Mouse (Mus musculus): ENCODE results near the gene Csnk2a2.
A peak's percentile ranks its signal among the peaks of the same experiment; 100 is the strongest.

Csnk2a2 gene

GRCm38 (mm10) chr8:95470008-95470407 is 19.8 kb downstream of the Csnk2a2 start:
- DNase-seq, result no peak

- no peak for DNase-seq
Measured at GRCm38 (mm10) chr8:95468995-95469394, 20.8 kb downstream of the Csnk2a2 start.

GRCm38 (mm10) chr8:95466543-95466942 is 23.3 kb downstream of the Csnk2a2 start:
- DNase-seq, result no peak

- DNase-seq, result no peak
Measured at GRCm38 (mm10) chr8:95452518-95452917, 37.3 kb downstream of the Csnk2a2 start.

GRCm38 (mm10) chr8:95450271-95450670 is 39.6 kb downstream of the Csnk2a2 start:
- DNase-seq, result no peak

GRCm38 (mm10) chr8:95447661-95448060 is 42.2 kb downstream of the Csnk2a2 start:
- no peak for DNase-seq

- no peak for DNase-seq
Measured at GRCm38 (mm10) chr8:95445042-95445441, 44.8 kb downstream of the Csnk2a2 start.

GRCm38 (mm10) chr8:95441491-95442039 is 48.3 kb downstream of the Csnk2a2 start:
- DNase-seq, result no peak

GRCm38 (mm10) chr8:95440168-95440709 is 49.6 kb downstream of the Csnk2a2 start:
- DNase-seq, result no peak

- DNase-seq, result no peak
Measured at GRCm38 (mm10) chr8:95439421-95439820, 50.4 kb downstream of the Csnk2a2 start.

GRCm38 (mm10) chr8:95437341-95437992 is 52.4 kb downstream of the Csnk2a2 start:
- no peak for DNase-seq

- DNase-seq, result peak; percentile 33
Measured at GRCm38 (mm10) chr8:95435930-95436329, 53.9 kb downstream of the Csnk2a2 start.

GRCm38 (mm10) chr8:95435471-95435870 is 54.4 kb downstream of the Csnk2a2 start:
- peak; percentile 54 for DNase-seq

GRCm38 (mm10) chr8:95434686-95435439 is 55.0 kb downstream of the Csnk2a2 start, which contains the start of gene Cfap20:
Gene Cfap20 (minus strand): TSS chr8:95434869.
- peak; percentile 100 for DNase-seq

GRCm38 (mm10) chr8:95434233-95434632 is 55.6 kb downstream of the Csnk2a2 start:
- peak; percentile 72 for DNase-seq

- DNase-seq, result peak; percentile 31
Measured at GRCm38 (mm10) chr8:95433124-95433523, 56.7 kb downstream of the Csnk2a2 start.

GRCm38 (mm10) chr8:95432471-95432870 is 57.4 kb downstream of the Csnk2a2 start:
- peak; percentile 39 for DNase-seq

- DNase-seq, result peak; percentile 38
Measured at GRCm38 (mm10) chr8:95429945-95430344, 59.9 kb downstream of the Csnk2a2 start.

- peak; percentile 44 for DNase-seq
Measured at GRCm38 (mm10) chr8:95427594-95428535, 62.0 kb downstream of the Csnk2a2 start.

- peak; percentile 38 for DNase-seq
Measured at GRCm38 (mm10) chr8:95426781-95427281, 63.0 kb downstream of the Csnk2a2 start.

GRCm38 (mm10) chr8:95424682-95425081 is 65.2 kb downstream of the Csnk2a2 start:
- DNase-seq, result no peak

GRCm38 (mm10) chr8:95422193-95422810 is 67.5 kb downstream of the Csnk2a2 start:
- no peak for DNase-seq
